Mouse (Mus musculus) testis, adult 2 months (tissue): Measurements from ENCODE around the gene Erc1. TPM values are rescaled to one million over a fixed set of nuclear protein-coding genes. Genes with fewer than 3 reads are reported as not detected.
A peak's percentile ranks its signal among the peaks of the same experiment; 100 is the strongest.

Source experiments
- H3K27ac ChIP-seq: fragments of 200-500 bp; 2 replicates; pipeline ENCODE4 v1.5.1; 2012; ENCODE audit warnings: low read depth, low read length; ENCODE audit not compliant: control insufficient read depth, insufficient read depth
- H3K27me3 ChIP-seq: fragments of 200-500 bp; 2 replicates; pipeline ENCODE4 v1.6.1; 2012; ENCODE audit warnings: mild to moderate bottlenecking, low read length, moderate library complexity; ENCODE audit not compliant: control insufficient read depth, insufficient read depth
- H3K36me3 ChIP-seq: fragments of 200-500 bp; 2 replicates; pipeline ENCODE4 v1.6.1; 2012; ENCODE audit warnings: mild to moderate bottlenecking, low read length; ENCODE audit not compliant: control insufficient read depth, insufficient read depth
- H3K4me1 ChIP-seq: fragments of 200-500 bp; 2 replicates; pipeline ENCODE4 v1.6.1; 2012; ENCODE audit warnings: low read length; ENCODE audit not compliant: control insufficient read depth, insufficient read depth
- H3K4me3 ChIP-seq: fragments of 200-500 bp; 2 replicates; pipeline ENCODE4 v1.5.1; 2012; ENCODE audit warnings: low read depth, mild to moderate bottlenecking, low read length, moderate library complexity, mixed read lengths; ENCODE audit not compliant: control insufficient read depth
- CTCF ChIP-seq: fragments of 200-500 bp; IDR thresholded peaks from 2 replicates; pipeline ENCODE4 v1.5.1; 2012; ENCODE audit warnings: low read depth, mild to moderate bottlenecking, inconsistent platforms, low read length, moderate library complexity; ENCODE audit not compliant: control insufficient read depth, insufficient read depth, insufficient replicate concordance
- POLR2A ChIP-seq: fragments of 200-500 bp; IDR thresholded peaks from 2 replicates; pipeline ENCODE4 v1.6.1; 2012; ENCODE audit warnings: low read depth, mild to moderate bottlenecking, inconsistent platforms, low read length, moderate library complexity; ENCODE audit not compliant: control insufficient read depth
- polyA plus RNA-seq: library from polyadenylated mRNA; depleted of rRNA; stranded (reverse); fragments of >200 nt; gene quantifications from 2 replicates; pipeline ENCODE4 v1.2.3, GENCODE M21; 2012; rRNA removed

Erc1 gene
- polyA plus RNA-seq: 9.2 and 9.9 TPM in 2 replicates

DNA sequence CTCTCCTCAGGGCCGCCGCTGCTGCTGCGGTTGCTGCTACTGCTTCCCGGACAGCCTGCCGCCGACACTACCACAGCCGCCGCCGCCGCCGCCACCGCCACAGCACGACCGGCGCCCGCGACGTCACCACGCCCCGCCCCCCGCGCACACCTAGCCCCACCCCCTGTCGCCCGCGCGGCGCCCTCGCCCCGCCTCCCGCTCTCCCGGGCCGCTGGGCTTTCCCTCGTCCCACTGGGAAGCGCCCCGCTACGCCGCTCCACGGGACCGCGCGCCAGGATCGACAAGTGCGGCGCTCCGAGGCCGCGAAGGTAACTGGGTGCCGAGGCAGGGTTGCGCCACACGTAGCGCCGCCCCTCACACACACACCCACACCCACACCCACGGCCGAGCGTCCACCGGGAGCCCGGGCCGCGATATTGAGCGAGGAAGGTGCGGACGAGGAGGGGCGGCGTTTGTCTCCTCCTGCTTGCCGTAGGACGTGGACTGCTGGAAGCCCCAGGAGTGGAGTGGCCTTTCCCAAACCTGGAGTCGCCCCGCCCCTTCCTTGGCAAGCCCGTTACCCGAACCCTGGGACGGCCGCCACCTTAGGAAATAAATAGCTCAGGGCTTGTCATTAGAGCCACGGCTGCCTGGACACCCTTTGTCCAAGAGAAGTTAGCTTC lies at the start of gene Erc1:
Gene Erc1, minus strand, starts transcription at position 134 of the 662 bp plus-strand sequence.
- H3K27me3 ChIP-seq: no peaks in the 10 kb centered on the region
- H3K4me1 ChIP-seq: peaks cover 4% of the 10 kb centered on the region; the same call in 1 of the 2 replicates
- no peaks in the 10 kb centered on the region for H3K36me3 ChIP-seq
- H3K4me3 ChIP-seq: peak within 1 kb of the TSS; percentile 97
- peak within 1 kb of the TSS; percentile 93 for H3K27ac ChIP-seq
- TF ChIP-seq POLR2A (peak; percentile 45; the same call in 1 of the 2 replicates), CTCF (no peak)

DNA sequence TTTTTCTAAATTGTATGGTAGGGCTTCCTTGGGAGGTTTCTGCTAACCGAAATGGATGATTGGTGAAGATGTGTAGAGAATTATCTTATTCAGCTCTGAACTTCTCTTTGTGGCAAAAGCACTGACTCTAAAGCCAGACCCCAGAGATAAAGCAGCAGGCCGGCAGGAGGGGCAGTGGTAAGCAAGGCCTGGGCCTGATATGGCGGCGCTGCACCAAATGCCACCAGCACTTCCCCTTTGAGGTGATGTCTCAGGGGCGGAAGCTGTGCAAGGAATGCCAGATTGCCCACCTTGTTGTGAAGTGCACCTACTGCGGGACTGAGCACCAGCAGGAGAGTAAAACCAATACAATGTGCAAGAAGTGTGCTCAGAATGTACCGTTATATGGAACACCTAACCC lies 44.7 kb upstream of the Erc1 start:
- no peak overlapping the region for H3K4me3 ChIP-seq
- no peak overlapping the region for H3K27ac ChIP-seq
- TF ChIP-seq POLR2A: no peak
- no peak for TF ChIP-seq CTCF
- H3K27me3 ChIP-seq: no peaks in the 10 kb centered on the region
- H3K4me1 ChIP-seq: peaks cover 3% of the 10 kb centered on the region; the same call in 1 of the 2 replicates
- no peaks in the 10 kb centered on the region for H3K36me3 ChIP-seq

DNA sequence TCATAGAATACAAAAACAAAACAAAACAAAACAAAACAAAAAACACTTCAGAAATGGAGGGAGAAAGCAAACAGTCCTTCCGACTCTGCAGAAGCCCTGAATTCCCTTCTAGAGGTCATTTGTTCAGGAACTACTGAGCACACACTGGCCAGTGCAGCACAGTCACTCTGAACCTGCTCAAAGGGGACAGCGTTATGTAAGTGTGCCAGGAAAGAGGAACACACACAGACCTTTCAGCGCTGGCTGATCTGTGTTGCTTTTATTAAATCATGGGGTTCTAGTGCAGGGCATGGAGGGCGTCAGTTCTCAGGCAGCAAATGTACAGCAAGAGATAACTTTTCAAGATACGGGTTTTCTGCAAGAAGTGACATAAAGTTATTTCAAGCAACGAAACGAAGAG lies 35.2 kb upstream of the Erc1 start:
- Histone ChIP-seq H3K4me1 (peaks cover 3% of the 10 kb centered on the region), H3K36me3 (no peaks in the 10 kb centered on the region), H3K4me3 (no peak overlapping the region), H3K27me3 (no peaks in the 10 kb centered on the region), H3K27ac (no peak overlapping the region)
- TF ChIP-seq POLR2A: no peak
- no peak for TF ChIP-seq CTCF

DNA sequence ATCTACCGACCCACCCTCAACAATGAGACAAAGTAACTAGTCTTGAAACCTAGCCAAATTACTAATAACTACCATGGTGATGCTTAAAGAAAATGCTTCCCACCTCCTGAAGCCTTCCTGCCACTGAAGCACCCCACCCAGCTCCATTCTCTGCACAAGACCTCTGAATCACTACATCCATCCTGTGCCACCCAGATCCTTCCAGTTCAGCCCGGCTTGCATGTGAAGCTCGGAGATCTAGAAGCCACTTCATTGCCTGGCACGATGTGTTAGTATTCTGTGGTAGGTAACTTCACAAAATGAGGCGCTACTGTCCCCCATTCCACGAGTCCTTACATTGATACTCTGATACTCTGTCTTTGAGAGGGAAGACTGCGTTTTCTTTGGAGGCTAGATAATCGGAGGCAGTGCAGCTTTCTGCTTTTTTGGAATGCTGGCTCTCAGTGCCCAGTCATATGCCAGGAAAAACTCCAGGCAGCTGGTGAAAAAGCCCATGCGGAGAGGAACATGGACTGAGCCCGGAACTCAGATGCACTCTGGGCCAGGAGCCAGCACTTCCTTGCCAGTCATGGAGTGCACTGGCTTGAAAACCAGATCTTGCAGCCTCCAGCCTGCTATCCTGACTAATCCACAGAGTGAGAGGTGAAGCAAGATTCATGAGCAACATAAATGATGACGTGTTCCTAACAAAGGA lies 16.5 kb upstream of the Erc1 start:
- Histone ChIP-seq H3K4me3 (no peak overlapping the region), H3K27me3 (no peaks in the 10 kb centered on the region), H3K27ac (no peak overlapping the region), H3K4me1 (peaks cover 2% of the 10 kb centered on the region; the same call in 1 of the 2 replicates), H3K36me3 (no peaks in the 10 kb centered on the region)
- TF ChIP-seq POLR2A: no peak
- TF ChIP-seq CTCF: no peak

DNA sequence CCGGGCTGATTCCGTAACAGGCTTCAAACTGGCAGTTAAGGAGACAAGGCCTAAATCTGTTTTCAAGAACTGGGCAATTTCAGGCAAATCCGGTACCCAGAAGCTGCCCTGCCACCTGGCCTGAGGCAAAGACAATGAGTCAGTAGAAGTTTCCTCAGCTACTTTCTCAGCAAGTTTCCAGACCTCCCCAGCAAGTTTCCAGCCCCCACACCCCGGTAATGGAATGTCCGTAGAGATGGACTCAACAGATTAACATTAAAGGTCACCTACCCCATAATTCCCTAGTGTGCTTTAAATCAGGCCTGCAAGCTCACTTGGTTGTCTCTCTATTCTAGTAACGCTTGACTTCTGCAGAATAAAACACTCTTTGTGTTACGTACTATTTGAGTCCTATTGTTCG lies 13.6 kb upstream of the Erc1 start:
- H3K27ac ChIP-seq: no peak overlapping the region
- no peaks in the 10 kb centered on the region for H3K36me3 ChIP-seq
- peaks cover 2% of the 10 kb centered on the region; the same call in 1 of the 2 replicates for H3K4me1 ChIP-seq
- no peak overlapping the region for H3K4me3 ChIP-seq
- TF ChIP-seq POLR2A (no peak), CTCF (no peak)
- H3K27me3 ChIP-seq: no peaks in the 10 kb centered on the region

DNA sequence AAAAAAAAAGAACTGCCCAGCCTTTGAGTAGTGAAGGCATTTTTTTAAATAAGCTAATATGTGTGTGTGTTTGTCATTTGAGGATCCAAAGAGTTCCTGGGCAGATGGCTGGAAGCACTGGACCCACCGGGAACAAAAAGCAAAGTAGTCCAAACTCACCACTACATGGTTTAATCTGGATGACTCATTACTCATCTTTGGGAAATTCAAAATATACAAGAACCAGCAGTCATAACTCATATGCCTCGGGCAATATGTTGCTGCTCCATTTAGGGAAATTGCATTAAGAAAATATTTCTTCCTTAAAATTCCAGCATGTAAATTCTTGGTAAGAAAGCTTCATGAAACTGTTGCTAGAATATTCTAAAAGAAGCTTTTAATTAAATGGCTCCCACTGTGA lies 12.3 kb upstream of the Erc1 start:
- H3K36me3 ChIP-seq: no peaks in the 10 kb centered on the region
- TF ChIP-seq CTCF (no peak), POLR2A (no peak)
- no peaks in the 10 kb centered on the region for H3K27me3 ChIP-seq
- H3K27ac ChIP-seq: no peak overlapping the region
- H3K4me3 ChIP-seq: no peak overlapping the region
- H3K4me1 ChIP-seq: peaks cover 2% of the 10 kb centered on the region; the same call in 1 of the 2 replicates

DNA sequence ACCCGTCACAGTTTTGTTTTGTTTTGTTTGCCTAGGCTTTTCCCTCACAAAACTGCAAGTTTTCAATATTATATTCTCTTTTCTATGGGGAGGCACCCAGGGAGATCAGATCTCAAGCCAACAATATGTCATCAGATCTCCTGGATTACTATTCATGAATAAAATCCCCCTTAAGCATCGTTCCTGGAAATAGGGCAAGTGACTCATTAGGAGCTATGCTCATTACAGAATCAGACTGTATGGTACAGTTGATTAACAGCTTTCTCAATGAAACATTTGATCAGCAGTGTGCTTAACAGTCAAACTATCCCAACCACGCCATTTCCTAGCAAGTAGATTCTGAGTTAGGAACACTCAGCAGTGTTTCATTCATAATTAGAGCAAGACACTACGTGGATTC lies 7.5 kb upstream of the Erc1 start:
- Histone ChIP-seq H3K27ac (no peak overlapping the region), H3K4me1 (no peaks in the 10 kb centered on the region), H3K4me3 (no peak overlapping the region), H3K36me3 (no peaks in the 10 kb centered on the region), H3K27me3 (no peaks in the 10 kb centered on the region)
- TF ChIP-seq CTCF (no peak), POLR2A (no peak)
